Mouse (Mus musculus) liver, embryonic 15.5 days (tissue): Measurements from ENCODE around the gene Gm10770. TPM values are rescaled to one million over a fixed set of nuclear protein-coding genes. Genes with fewer than 3 reads are reported as not detected.

ENCODE experiments used
- polyA plus RNA-seq: library from polyadenylated mRNA; unstranded; fragments of >200 nt; fragmentation: Nextera tagmentation; extraction: Ambion mirVana; gene quantifications from 2 replicates; pipeline ENCODE4 v1.2.1, GENCODE M21; 2015

The Gm10770 gene
- polyA plus RNA-seq, 1 experiment from 2014 or later = not detected

Other genes with a start within 250 kb of the Gm10770 start
- gene Zfp120, start 43.0 kb downstream of the Gm10770 start, polyA plus RNA-seq = 2.7 and 3.1 TPM in 2 replicates
- not detected in 2 replicates for gene Gm14139, start 2.1 kb upstream of the Gm10770 start, polyA plus RNA-seq
- gene Zfp937, start 38.4 kb upstream of the Gm10770 start, polyA plus RNA-seq = 0.92 and 1.1 TPM in 2 replicates
- gene Gm21994, start 75.9 kb upstream of the Gm10770 start, polyA plus RNA-seq = 1.0 and 1.4 TPM in 2 replicates
- gene Gm14124, start 77.8 kb upstream of the Gm10770 start, polyA plus RNA-seq = not detected in 2 replicates
- 0.68 and 0.89 TPM in 2 replicates for gene Gm10130, start 144.0 kb upstream of the Gm10770 start, polyA plus RNA-seq
- gene 3300002I08Rik, start 183.1 kb upstream of the Gm10770 start, polyA plus RNA-seq = 0.79 and 1.1 TPM in 2 replicates